9 mouse cellular contexts compared by ENCODE assay signal in genomic region chr5:111195488-111196485, GRCm38 (mm10).
DNase-seq lines count a peak whose midpoint lies in the region; ATAC-seq lines count a peak whose summit lies in the region.
"Had no signal": no experiment of that assay in that cellular context is flagged by ENCODE, and none has a peak within 500 bp of the region (broad histone marks: within the 10 kb centered on the region; RNA-seq: fewer than 3 reads in every experiment).

No protein-coding gene starts in this region.

- H3K9ac ChIP-seq in neural tube, embryonic 11.5 days (ENCODE audit: low read length): no peak overlapping the region
- H3K9ac ChIP-seq: limb, embryonic 13.5 days had no signal

- WGBS in neural tube, embryonic 11.5 days: 45% methylated on average over 11 of the region's 11 CpGs

- ATAC-seq in neural tube, embryonic 11.5 days (ENCODE audit: insufficient read depth, low FRiP score, low TSS enrichment): peak; percentile 58; the same call in 1 of the 2 replicates
- ATAC-seq in inflammation-experienced regulatory T-cells, adult 6 months: peak; percentile 49

- peaks cover 23% of the 10 kb centered on the region for H3K4me1 ChIP-seq in neural tube, embryonic 11.5 days (ENCODE audit: control insufficient read depth, insufficient read depth, low read length)

- no peak overlapping the region for H3K4me2 ChIP-seq in neural tube, embryonic 11.5 days (ENCODE audit: low read depth)
- H3K4me2 ChIP-seq: limb, embryonic 13.5 days had no signal

- H3K36me3 ChIP-seq in neural tube, embryonic 11.5 days (ENCODE audit: control insufficient read depth, insufficient read depth, low read length): no peaks in the 10 kb centered on the region

- no peaks in the 10 kb centered on the region for H3K27me3 ChIP-seq in neural tube, embryonic 11.5 days (ENCODE audit: control insufficient read depth, insufficient read depth, low read length)
- H3K27me3 ChIP-seq: limb, embryonic 13.5 days had no signal

- DNase-seq in neural tube, embryonic 11.5 days (ENCODE audit: low spot score): peak; percentile 15
- no peak for DNase-seq in neural tube, embryonic 10.5 days (ENCODE audit: extremely low spot score, low spot score)
- peak; percentile 73 to 87 for DNase-seq in cerebellum, postnatal 10 days
- peak; percentile 40 to 53 for DNase-seq in thymus, postnatal 10 days (ENCODE audit: low spot score in 2 of 2)
- no peak for DNase-seq in left cerebral cortex, postnatal 25 days (ENCODE audit: low spot score in 2 of 2)
- DNase-seq in layer of hippocampus, postnatal 14 days (ENCODE audit: low spot score in 2 of 2): no peak
- no peak for DNase-seq in kidney, postnatal 10 days

- H3K27ac ChIP-seq in neural tube, embryonic 11.5 days (ENCODE audit: low read depth, low read length): no peak overlapping the region
- H3K27ac ChIP-seq: limb, embryonic 13.5 days had no signal

- no peaks in the 10 kb centered on the region for H3K9me3 ChIP-seq in neural tube, embryonic 11.5 days (ENCODE audit: control insufficient read depth, low read length)
- H3K9me3 ChIP-seq: limb, embryonic 13.5 days had no signal

- H3K4me3 ChIP-seq in neural tube, embryonic 11.5 days (ENCODE audit: low read depth, low read length): no peak overlapping the region
- H3K4me3 ChIP-seq: limb, embryonic 13.5 days had no signal

- intact Hi-C loops in left cerebral cortex, postnatal 25 days (cut with DNase I): no loop called here

Comparison
In these comparisons a context has a peak if more than half of its experiments do, and no peak if none do; other contexts are left out.
1. DNase-seq: peak in neural tube, embryonic 11.5 days (single experiment), cerebellum, postnatal 10 days (2 of 2) and thymus, postnatal 10 days (2 of 2); none in neural tube, embryonic 10.5 days (single experiment), left cerebral cortex, postnatal 25 days (0 of 2), layer of hippocampus, postnatal 14 days (0 of 2) and kidney, postnatal 10 days (single experiment).